Mouse (Mus musculus) C2C12 (cell line): ENCODE measurements around the gene Phyhipl. TPM values are rescaled to one million over a fixed set of nuclear protein-coding genes. Genes with fewer than 3 reads are reported as not detected.

Experiments
- H3K27me3 ChIP-seq: one replicate; pipeline ENCODE4 v1.6.1; 2011; ENCODE audit not compliant: control insufficient read depth, insufficient read depth, insufficient read length
- H3K36me3 ChIP-seq: one replicate; pipeline ENCODE4 v1.6.1; 2011; ENCODE audit not compliant: control insufficient read depth, insufficient read depth
- H3K4me3 ChIP-seq: one replicate; pipeline ENCODE4 v1.5.1; 2011; ENCODE audit warnings: mild to moderate bottlenecking, control low read depth; ENCODE audit not compliant: poor library complexity, insufficient read depth, severe bottlenecking
- H3K79me2 ChIP-seq: one replicate; pipeline ENCODE4 v1.6.1; 2011; ENCODE audit not compliant: control insufficient read depth, insufficient read depth
- H3K79me3 ChIP-seq: one replicate; pipeline ENCODE4 v1.6.1; 2011; ENCODE audit warnings: low read depth, control low read depth
- H3ac ChIP-seq: one replicate; pipeline ENCODE3; 2011; ENCODE audit warnings: low read depth; ENCODE audit not compliant: control insufficient read depth, insufficient read length
- CEBPB ChIP-seq: IDR thresholded peaks from one replicate; pipeline ENCODE4 v1.6.1; 2011; ENCODE audit warnings: low read depth, mild to moderate bottlenecking, control low read depth, moderate library complexity
- CTCF ChIP-seq: IDR thresholded peaks from one replicate; pipeline ENCODE4 v1.5.1; 2011; ENCODE audit not compliant: control insufficient read depth, insufficient read depth, insufficient read length
- FOSL1 ChIP-seq: IDR thresholded peaks from one replicate; pipeline ENCODE4 v1.8.0; 2011; ENCODE audit warnings: mild to moderate bottlenecking, low read length; ENCODE audit not compliant: poor library complexity, insufficient read depth, severe bottlenecking
- MAX ChIP-seq: IDR thresholded peaks from one replicate; pipeline ENCODE4 v1.6.1; 2011; ENCODE audit warnings: mild to moderate bottlenecking, control low read depth
- MYOD1 ChIP-seq: IDR thresholded peaks from one replicate; pipeline ENCODE4 v1.6.1; 2011; ENCODE audit warnings: low read depth; ENCODE audit not compliant: control insufficient read depth, insufficient read length
- MYOG ChIP-seq: IDR thresholded peaks from one replicate; pipeline ENCODE4 v1.6.1; 2011; ENCODE audit not compliant: control insufficient read depth, insufficient read length; ENCODE audit errors: extremely low read depth
- USF1 ChIP-seq: IDR thresholded peaks from one replicate; pipeline ENCODE4 v1.6.1; 2011; ENCODE audit warnings: low read depth, mild to moderate bottlenecking, control low read depth, moderate library complexity
- polyA plus RNA-seq: library from polyadenylated mRNA; unstranded; fragments of >200 nt; fragmentation: generic; extraction: Trizol; gene quantifications from one replicate; pipeline ENCODE4 v1.2.1, GENCODE M21; 2012; ENCODE audit warnings: missing spikeins

The Phyhipl gene
- polyA plus RNA-seq, 1 experiment: 0.16 TPM

- Histone ChIP-seq H3ac (no peak overlapping the region), H3K27me3 (no peaks in the 10 kb centered on the region), H3K79me3 (no peaks in the 10 kb centered on the region), H3K36me3 (no peaks in the 10 kb centered on the region), H3K4me3 (no peak overlapping the region), H3K79me2 (no peaks in the 10 kb centered on the region)
- TF ChIP-seq MAX: no peak
- no peak for TF ChIP-seq CTCF
- no peak for TF ChIP-seq MYOD1
- no peak for TF ChIP-seq FOSL1
- TF ChIP-seq MYOG: no peak
- TF ChIP-seq USF1: no peak
- TF ChIP-seq CEBPB: no peak
Observed at GRCm38 (mm10) chr10:70507880-70508279, 147.9 kb downstream of the Phyhipl start.

Other genes with a start within 250 kb of the Phyhipl start
- 0.98 TPM for gene Fam13c, start 215.5 kb downstream of the Phyhipl start, polyA plus RNA-seq